Mouse (Mus musculus) spleen, adult 2 months (tissue): ENCODE measurements around the gene Atrip. TPM values are rescaled to one million over a fixed set of nuclear protein-coding genes. Genes with fewer than 3 reads are reported as not detected.
A peak's percentile ranks its signal among the peaks of the same experiment; 100 is the strongest.

Source experiments
- DNase-seq, 2 experiments: peaks; one replicate each; pipeline versions ENCODE4 v3.0.0 to v3.0.0-alpha.2; 2012 to 2021; ENCODE audit warnings: low spot score in 2 of 2, low read depth in 1 of 2
- H3K27ac ChIP-seq: fragments of 200-500 bp; 2 replicates; pipeline ENCODE4 v1.5.1; 2012; ENCODE audit warnings: low read length, inconsistent platforms; ENCODE audit not compliant: insufficient read depth
- H3K27me3 ChIP-seq: fragments of 200-500 bp; 2 replicates; pipeline ENCODE4 v1.6.1; 2012; ENCODE audit warnings: mild to moderate bottlenecking, moderate library complexity, low read length, inconsistent platforms; ENCODE audit not compliant: control insufficient read depth, insufficient read depth
- H3K36me3 ChIP-seq: fragments of 200-500 bp; 2 replicates; pipeline ENCODE4 v1.6.1; 2012; ENCODE audit warnings: mild to moderate bottlenecking, low read length, inconsistent platforms; ENCODE audit not compliant: control insufficient read depth, insufficient read depth
- H3K4me1 ChIP-seq: fragments of 200-500 bp; 2 replicates; pipeline ENCODE4 v1.6.1; 2011; ENCODE audit warnings: inconsistent platforms; ENCODE audit not compliant: control insufficient read depth, insufficient read depth, insufficient read length
- H3K4me3 ChIP-seq: fragments of 200-500 bp; 2 replicates; pipeline ENCODE4 v1.5.1; 2011; ENCODE audit warnings: mild to moderate bottlenecking, inconsistent platforms; ENCODE audit not compliant: insufficient read depth, insufficient read length; ENCODE audit errors: extremely low read depth
- CTCF ChIP-seq: fragments of 200-500 bp; IDR thresholded peaks from 2 replicates; pipeline ENCODE4 v1.5.1; 2011; ENCODE audit warnings: mild to moderate bottlenecking, inconsistent platforms; ENCODE audit not compliant: insufficient read depth, insufficient read length, insufficient replicate concordance; ENCODE audit errors: extremely low read depth
- POLR2A ChIP-seq: fragments of 200-500 bp; IDR thresholded peaks from 2 replicates; pipeline ENCODE4 v1.6.1; 2011; ENCODE audit warnings: low read depth, low read length, inconsistent platforms
- WGBS: fragments of 180-500 bp; shearing (Covaris S2); methylation state at CpG from one replicate; pipeline ENCODE4 v1.1.7; 2018; 5-methylcytosine and 5-hydroxymethylcytosine counted together
- polyA plus RNA-seq: library from polyadenylated mRNA; depleted of rRNA; stranded (reverse); fragments of >200 nt; gene quantifications from 2 replicates; pipeline ENCODE4 v1.2.3, GENCODE M21; 2012

Atrip gene
- polyA plus RNA-seq, 1 experiment = 16.2 TPM

DNA sequence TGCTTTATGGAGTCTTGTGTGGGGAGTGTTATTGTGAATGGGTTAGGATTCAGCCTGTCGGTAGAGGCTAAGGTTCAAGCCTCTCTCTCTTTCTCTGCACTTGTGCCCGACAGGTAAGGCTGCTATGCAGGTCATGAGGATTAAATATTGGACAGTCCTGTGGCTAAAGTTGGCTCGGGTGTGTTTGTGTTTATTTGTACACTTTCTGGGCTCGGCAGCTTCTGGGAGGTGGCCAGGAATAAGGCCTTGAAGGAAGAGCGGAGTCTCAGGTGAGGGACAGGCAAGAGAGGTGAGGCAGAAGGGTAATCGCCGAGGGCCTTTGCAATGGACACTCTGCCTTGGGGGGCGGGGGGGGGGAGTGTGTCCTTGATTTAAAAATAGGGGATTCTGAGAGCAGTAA, 33.7 kb downstream of the Atrip start:
- no peak for DNase-seq
- H3K27ac ChIP-seq = no peak overlapping the region
- H3K36me3 ChIP-seq = no peaks in the 10 kb centered on the region
- H3K4me3 ChIP-seq = no peak overlapping the region
- TF ChIP-seq CTCF (no peak), POLR2A (no peak)
- H3K4me1 ChIP-seq = peaks cover 18% of the 10 kb centered on the region; the same call in 1 of the 2 replicates
- WGBS = 85% methylated on average over 8 of the region's 8 CpGs
- no peaks in the 10 kb centered on the region for H3K27me3 ChIP-seq

DNA sequence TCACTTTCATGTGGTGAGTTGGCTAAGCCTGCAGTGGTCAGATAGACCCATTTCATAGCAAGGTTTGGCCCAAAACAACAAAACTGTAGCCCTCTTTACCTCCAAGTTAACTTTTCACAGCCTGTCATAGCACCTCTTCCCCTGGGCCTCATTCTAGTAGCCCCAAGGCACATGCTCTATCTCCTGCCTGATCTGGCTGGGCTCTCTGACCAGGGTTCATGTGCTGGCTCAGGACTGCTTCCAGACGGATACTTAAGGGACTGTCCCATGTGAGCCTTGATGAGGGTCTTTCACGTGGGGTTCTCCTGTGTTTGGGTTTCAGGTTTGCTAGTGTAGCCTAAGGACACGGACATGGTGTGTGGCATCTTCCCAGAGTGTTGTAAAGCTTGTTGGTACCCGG, 34.2 kb downstream of the Atrip start:
- no peak for DNase-seq
- TF ChIP-seq CTCF (no peak), POLR2A (no peak)
- Histone ChIP-seq H3K36me3 (no peaks in the 10 kb centered on the region), H3K27ac (no peak overlapping the region), H3K4me3 (peak overlapping the region; percentile 92; the same call in 1 of the 2 replicates), H3K4me1 (peaks cover 18% of the 10 kb centered on the region; the same call in 1 of the 2 replicates), H3K27me3 (no peaks in the 10 kb centered on the region)
- WGBS = 76% methylated on average over 4 of the region's 4 CpGs

DNA sequence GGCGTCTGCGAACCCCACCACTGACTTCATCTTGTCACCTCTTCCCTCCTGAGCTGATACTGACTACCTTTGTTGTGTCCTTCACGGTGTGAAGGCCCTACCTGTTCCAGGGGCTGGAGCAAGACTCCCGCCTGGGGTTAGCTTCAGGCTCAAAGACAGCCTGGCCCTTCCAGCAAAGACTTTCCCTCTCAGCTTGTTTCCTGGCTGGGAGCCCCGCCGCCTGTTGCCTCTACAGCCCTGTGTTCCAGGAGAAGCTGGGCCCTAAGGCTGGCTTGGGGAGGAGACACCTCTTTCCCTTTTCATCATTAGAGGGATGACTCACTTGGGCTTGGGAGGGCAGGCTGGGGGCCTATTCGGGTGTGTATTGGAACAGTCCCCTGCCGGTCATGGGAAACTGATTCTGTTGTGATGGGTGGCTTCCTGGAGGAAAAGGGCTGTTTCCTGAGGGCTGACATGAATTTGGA, 35.0 kb downstream of the Atrip start:
- no peaks in the 10 kb centered on the region for H3K27me3 ChIP-seq
- DNase-seq = peak in 1 of 2 experiments; percentile 20
- TF ChIP-seq CTCF = no peak
- TF ChIP-seq POLR2A = no peak
- no peaks in the 10 kb centered on the region for H3K36me3 ChIP-seq
- peak overlapping the region; percentile 84 for H3K27ac ChIP-seq
- peaks cover 18% of the 10 kb centered on the region; the same call in 1 of the 2 replicates for H3K4me1 ChIP-seq
- H3K4me3 ChIP-seq = peak overlapping the region; percentile 92
- 18% methylated on average over 8 of the region's 8 CpGs for WGBS

DNA sequence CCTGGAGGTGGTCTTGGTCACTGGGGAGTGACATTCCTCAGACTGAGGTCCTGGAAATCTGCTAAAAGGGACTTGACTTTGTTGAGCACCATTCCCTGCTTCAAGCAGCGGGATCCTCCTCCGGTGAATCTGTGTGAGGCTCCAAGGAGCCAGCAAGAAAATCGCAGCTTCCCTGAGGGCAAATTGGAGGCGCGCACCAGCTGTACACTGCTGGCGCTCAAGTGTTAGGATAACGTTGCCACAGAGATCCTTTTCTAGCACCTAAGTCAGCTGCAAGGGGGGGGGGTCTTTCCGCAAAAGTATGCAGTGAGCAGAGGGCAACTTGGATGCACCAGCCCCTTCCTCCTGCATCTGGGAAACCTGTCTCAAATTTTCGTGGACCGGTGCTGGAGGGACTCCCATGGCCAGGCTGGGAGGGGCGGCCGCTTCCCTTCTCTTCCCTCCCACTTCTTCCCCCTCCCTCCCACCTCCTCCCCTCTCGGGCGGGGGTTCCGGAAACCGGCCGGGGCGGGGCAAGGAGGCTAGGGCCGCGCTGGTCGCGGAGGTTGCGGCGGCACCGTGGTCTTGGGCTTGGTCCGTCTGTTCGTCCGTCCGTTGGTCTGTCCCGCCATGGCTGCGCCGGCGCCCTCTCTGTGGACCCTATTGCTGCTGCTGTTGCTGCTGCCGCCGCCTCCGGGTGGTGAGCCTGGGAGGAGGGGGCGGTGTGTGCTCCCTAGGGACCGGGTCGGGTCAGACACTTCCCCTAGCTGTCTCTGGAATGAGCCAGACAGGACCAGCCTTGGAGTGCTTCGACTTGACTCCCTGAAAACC, 35.6 kb downstream of the Atrip start, which contains the start of gene Shisa5:
Gene Shisa5 (plus strand): TSS at position 480 of the 810 bp plus-strand sequence.
- 1% methylated on average over 40 of the region's 40 CpGs for WGBS
- peak within 1 kb of the TSS; percentile 92 for H3K4me3 ChIP-seq
- peaks cover 18% of the 10 kb centered on the region; the same call in 1 of the 2 replicates for H3K4me1 ChIP-seq
- H3K36me3 ChIP-seq = no peaks in the 10 kb centered on the region
- DNase-seq = peak in 1 of 2 experiments; percentile 84
- H3K27me3 ChIP-seq = no peaks in the 10 kb centered on the region
- peak within 1 kb of the TSS; percentile 84 for H3K27ac ChIP-seq
- TF ChIP-seq CTCF (no peak), POLR2A (peak; percentile 78)

DNA sequence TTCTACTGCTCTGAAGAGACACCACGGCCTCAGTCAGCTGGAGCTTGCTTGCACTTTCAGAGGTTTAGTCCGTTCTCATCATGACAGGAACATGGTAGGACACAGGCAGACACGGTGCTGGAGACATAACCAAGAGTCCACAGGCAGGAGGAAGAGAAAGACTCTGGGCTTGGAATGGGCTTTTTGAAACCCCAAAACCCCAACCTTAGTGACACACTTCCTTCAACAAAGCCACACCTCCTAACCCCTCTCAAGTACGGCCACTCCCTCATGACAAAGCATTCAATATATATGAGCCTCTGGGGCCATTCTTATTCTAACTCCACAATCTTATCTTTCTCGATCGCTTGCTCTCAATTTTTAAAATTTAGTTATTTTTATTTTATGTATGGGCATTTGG, 41.5 kb downstream of the Atrip start:
- no peak for TF ChIP-seq POLR2A
- TF ChIP-seq CTCF = no peak
- H3K27ac ChIP-seq = no peak overlapping the region
- 0 out of 2 replicates have a peak, but pooled peaks cover 2% of the 10 kb centered on the region for H3K36me3 ChIP-seq
- H3K4me3 ChIP-seq = no peak overlapping the region
- no peaks in the 10 kb centered on the region for H3K27me3 ChIP-seq
- 74% methylated on average over 6 of the region's 6 CpGs for WGBS
- H3K4me1 ChIP-seq = peaks cover 4% of the 10 kb centered on the region; the same call in 1 of the 2 replicates
- DNase-seq = no peak

DNA sequence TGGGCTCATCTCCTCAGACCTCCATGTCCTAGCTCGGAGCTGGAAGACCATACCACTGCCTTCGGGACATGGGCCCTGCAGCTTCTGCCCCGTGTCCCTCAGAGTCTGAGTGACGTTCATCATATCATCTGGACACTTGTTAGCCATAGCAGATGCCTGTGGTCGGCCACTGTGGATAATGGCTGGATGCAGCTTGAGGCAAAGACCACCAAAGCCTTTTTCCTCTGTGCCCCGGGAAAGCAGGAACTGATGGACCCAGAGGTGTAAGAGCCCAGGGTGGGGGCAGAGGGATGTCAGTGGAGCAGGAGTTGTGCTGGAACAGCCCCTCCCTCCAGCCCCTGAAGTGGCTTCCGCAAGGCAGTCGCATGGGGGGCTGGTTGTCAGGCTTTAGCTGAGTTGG, 42.2 kb downstream of the Atrip start:
- Histone ChIP-seq H3K27me3 (no peaks in the 10 kb centered on the region), H3K4me1 (peaks cover 4% of the 10 kb centered on the region; the same call in 1 of the 2 replicates), H3K4me3 (no peak overlapping the region), H3K36me3 (0 out of 2 replicates have a peak, but pooled peaks cover 2% of the 10 kb centered on the region), H3K27ac (no peak overlapping the region)
- TF ChIP-seq CTCF (no peak), POLR2A (no peak)
- DNase-seq = no peak
- 91% methylated on average over 8 of the region's 8 CpGs for WGBS
